Mouse (Mus musculus) lung, adult 2 months (tissue): Measurements from ENCODE around the gene Mboat7.

Experiments
- CTCF ChIP-seq: fragments of 200-500 bp; IDR thresholded peaks from 2 replicates; pipeline ENCODE4 v1.5.1; 2011; ENCODE audit warnings: mild to moderate bottlenecking, low read length, control low read depth; ENCODE audit not compliant: insufficient read depth
- POLR2A ChIP-seq: fragments of 200-500 bp; IDR thresholded peaks from 2 replicates; pipeline ENCODE4 v1.6.1; 2011; ENCODE audit warnings: low read depth, mild to moderate bottlenecking, control low read depth, low read length, borderline replicate concordance; ENCODE audit errors: extremely low read depth

DNA sequence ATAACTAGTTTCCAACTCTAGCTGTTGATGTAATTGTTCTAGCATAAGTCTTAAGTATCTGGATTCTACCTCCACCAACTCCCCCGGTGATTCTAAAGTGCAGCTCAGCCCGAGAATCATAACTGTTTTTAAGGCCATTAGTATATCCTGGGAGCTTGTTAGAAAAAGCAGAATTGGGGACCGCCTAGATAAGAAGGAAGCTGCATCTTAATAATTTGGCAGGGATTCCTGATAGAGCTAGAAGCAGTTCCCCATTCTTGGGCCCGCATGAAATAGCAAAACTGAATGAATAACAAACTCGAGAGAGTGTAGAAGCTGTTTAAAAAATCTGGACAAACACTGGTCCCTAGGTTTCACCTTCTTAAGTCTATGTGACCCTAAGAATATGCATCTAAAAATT is 49.9 kb downstream of the Mboat7 start:
- TF ChIP-seq CTCF (no peak), POLR2A (no peak)
